Mouse (Mus musculus) left cerebral cortex, adult 11 months (tissue): ENCODE results near the gene Acsl5.

Experiments
- DNase-seq: peaks from one replicate; pipeline ENCODE4 v3.0.0; 2022; ENCODE audit warnings: low spot score

The Acsl5 gene

DNA sequence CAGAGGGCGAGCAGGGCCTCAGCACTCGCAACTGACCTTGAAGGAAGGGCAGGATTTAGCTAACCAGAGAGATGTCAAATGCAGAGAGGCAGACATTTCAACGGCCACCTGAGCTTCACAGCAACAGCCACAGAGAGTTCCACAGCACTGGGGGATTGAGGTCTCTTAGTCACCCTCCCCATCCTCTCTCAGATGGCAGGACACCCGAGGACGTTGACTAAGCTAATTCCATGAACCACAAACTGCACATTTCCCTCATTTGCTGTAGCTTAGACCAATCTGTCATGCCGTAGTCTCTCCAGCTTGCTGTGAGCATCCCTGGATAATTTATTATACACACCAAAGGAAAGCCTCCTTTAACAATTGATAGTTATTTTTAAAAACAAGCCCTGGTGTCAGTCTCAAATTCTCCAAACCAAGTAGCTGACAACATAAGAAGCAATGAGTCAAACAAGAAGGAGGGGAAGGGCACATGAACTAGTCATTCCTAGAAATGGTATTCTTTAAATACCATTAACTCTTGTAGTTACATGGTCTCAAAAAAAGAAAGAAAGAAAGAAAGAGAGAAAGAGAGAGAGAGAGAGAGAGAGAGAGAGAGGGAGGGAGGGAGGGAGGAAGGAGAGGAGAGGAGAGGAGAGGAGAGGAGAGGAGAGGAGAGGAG is 11.8 kb upstream of the Acsl5 start:
- no peak for DNase-seq

DNA sequence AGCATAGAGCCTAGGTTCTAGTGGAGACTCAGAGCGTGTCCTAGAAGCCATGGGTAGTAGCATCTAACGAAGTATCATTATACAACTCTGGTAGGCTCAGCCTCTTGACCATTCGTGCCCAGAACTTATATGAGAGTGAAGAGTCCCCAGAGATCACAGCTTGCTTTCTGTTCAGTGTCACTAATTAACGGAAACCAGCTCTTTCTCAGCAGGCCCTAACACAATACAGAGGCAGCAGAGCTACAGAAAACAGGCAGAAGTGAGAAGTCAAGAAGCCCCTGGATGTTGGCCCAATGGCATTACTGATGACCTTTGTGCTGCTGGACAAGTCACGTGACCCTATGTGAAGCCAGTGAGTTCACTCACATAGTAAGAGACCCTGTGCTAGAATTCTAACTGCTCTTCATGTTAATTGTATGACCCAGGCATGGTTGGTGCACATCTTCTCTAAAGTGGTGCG is 10.5 kb upstream of the Acsl5 start, which contains the start of gene Gucy2g:
Gene Gucy2g, minus strand, starts transcription at position 51 of the 460 bp plus-strand sequence.
- no peak for DNase-seq

DNA sequence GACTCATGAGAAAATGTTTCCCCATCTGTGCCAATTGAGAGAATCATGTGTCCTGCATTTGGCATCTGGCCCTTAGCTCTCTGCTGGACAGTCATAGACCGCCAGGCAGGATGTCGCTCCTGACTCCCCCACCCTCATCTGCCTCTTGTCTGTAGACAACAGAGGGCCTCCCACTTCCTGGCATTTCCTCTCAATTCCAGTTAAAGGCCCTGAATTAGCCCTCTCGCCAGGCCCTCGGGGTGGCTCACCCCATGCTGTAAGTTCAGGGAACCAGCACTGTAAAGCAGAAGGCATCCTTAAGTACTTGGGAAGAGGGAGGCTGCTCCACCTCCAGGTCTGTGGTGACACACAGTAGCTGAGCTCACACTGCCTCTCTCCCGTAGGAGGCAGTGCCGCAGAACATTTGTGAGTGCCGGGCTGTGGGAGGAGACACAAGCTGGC is 6.9 kb upstream of the Acsl5 start:
- peak; percentile 51 for DNase-seq

DNA sequence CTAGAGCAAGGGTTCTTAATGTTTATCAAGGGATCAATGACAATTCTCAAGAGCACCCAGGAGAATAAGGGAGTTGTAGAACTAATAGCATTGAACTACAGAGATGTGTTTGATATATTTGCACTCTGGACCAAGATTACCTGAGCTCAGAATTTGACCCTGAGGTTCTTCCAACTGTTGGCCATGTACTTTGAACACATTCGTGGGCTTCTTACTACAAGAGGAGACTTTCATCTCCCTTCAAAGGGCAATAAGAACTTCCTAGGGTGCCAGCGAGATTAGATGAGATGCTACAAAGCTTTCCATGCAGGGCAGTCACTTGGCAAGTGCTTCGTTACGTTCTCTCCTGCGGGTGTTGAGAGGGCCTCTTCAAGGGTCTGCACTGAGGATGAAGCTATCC is 4.2 kb upstream of the Acsl5 start:
- no peak for DNase-seq

DNA sequence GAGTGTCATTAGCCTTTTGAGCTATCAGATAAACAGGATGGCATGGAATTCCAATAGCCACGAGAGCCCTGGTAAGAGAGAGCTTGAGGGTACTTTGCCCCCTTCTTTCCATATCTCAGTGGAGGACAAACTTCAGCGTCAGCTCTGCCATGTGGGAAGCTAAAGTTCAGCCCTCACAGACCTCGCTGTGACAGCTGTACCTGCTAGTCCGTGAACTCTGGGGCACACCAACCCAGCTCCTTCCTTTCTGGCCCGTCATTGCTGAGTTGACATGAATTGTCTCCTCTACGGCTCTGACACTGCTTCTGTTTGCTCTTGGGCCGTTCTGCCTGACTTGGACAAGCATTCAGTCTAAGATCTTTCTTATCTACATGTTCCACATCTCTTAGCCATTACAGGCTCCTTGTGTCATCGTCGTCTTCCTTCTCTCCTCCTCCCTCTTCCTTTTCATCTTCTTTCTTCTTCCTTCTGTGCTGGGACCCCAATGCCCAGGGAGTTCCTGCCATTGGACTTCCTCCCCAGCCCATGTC is 3.7 kb upstream of the Acsl5 start:
- no peak for DNase-seq

DNA sequence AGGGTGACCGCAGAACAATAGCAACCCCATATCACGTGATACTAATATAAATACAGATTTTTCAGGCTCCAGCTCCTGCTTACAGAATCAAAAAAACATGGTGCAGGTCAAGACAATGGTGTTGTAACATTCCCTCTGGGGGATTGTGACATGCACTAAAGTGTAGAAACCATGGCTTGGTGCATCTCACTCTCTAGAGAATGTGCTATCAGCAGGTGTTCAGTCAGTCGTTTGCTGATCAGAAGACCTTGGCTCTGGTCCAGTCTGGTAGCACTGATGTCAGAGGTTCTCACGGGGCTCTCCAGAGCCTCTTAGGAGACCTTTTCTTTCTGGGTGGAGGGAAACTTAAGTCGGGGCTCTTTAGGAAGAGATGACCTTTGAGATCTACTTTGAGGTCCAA is 1.3 kb upstream of the Acsl5 start:
- no peak for DNase-seq

DNA sequence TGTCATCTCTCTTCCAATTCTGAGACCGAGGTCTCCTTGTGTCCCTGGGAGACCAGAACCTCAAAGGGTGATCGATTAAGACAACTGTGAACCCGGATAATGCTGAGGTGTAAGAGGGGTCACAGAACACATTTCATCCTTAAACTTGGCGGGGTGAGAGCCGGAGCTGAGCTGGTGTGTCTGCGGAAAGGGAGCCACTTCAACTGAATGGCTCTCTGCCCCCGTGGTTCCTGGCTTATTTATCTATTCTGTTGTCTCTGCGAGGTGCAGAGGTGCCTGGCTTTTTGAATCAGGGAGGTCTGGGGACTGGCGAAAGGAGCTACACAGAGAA is 1.5 kb downstream of the Acsl5 start:
- no peak for DNase-seq

DNA sequence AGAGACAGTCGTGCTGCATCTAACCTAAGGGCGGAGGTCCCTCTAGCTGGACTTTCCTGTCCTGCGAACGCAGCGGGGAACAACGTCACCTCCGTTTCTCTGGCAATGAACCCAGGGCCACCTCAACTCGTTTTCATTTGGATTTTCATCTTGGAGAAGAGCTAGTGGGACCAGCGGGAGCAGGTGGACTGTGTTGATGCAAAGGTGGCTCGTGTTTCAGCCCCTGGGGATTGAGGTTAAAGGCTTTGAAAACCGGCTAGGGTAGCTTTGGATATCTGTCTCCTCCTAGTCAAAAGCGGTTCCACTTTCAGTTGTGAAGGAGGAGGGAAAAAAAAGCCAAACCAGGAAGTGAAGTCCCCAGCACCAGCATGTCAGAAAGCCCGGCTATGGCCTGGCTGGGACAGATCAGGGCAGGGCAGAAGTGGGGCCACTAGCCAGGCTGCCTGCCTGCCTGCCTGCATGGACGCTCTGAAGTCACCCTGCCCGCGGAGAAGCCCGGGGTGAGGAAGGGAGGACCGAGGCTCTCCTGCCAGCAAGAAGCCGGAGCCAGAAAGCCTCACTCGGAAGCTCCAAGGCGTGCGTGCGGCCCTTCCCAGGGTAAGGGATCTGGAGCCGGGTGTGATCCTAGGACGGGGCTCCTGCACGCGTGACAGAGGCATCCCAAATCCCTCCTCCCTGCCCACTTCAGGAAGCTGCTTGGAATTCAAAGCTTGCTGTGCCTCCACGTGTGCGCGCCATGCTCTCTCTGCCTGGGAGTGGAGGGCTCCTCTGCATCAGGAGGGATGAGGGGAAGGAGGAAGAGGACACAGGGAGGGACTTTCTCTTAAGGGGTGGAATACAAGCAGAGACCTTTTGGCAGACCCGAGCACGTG is 2.1 kb downstream of the Acsl5 start:
- DNase-seq = peak; percentile 44

DNA sequence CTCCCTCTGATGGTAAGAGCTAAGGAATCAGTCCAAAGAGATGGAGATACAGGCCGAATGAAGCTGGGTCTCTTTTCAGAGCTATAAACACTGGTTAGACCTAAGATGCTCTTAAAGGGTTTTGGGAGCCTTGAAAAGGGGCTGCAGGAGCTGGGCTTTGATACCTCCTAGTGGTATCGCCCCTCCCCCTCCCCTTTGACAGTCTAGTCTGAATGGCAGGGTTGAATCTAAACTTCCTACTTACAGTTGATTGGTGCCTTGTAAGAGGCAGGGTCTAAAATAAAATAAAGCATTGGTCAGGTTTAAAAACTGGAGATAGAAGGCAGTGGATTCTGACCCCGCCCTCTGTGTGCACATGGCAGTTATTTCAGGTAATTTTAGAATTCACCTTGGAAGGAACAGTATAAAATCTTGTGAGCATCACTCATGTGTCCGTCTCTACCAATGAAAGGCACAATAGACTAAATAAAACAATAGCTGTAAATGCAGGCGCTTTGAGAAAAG is 2.8 kb downstream of the Acsl5 start:
- DNase-seq = no peak

DNA sequence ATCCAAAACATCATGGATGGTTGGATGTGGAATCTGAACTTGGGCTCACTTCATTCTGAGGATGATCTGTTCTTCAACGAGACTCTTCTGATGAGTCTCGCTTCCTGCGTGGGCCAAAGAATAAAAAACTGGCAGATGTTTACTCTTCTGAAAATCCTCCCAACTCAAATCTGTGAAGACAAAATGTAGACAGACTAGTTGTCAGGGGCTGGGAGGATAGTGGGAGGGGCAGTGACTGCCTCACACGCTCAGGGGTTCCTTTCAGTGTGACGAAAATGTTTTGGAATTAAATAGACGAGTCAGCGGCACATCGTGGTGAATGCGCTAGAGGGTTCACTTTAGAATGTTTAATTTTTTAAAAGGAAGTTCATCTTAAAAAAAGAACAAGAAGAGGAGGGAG is 4.4 kb downstream of the Acsl5 start:
- DNase-seq = peak; percentile 18

DNA sequence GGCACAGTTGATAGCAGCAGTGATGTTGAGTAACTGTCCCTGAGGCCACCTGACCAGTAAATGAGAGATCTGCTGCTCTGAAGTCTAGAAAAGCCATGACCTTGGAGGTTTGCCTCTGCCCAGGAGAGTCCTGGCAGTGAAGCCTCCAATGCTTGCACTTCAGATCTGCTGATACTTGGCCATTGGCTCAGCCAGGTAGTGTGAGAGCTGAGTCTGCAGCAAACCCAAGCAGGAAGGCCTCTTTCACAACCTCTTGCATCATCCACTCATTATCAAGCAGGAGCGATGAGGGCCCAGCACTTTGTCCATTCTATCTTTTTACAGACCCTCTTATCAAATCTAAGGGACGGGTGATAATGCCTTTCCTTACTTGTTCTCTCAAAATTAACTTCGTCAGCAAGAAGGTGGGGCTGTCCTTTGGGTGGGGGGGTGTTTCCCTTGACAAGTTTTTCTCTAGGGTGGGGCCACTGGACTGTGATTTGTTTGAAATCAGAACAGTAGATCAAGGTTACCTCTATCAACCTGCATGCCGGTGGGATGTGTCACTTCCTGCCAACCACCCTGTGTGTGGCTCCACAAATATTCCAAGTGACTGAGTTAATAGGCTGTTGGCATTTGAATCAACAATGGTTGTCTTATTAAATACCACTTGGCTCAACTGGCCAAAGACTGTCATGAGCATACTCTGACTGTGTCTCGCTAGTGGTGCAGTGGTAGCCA is 6.1 kb downstream of the Acsl5 start:
- DNase-seq = no peak

DNA sequence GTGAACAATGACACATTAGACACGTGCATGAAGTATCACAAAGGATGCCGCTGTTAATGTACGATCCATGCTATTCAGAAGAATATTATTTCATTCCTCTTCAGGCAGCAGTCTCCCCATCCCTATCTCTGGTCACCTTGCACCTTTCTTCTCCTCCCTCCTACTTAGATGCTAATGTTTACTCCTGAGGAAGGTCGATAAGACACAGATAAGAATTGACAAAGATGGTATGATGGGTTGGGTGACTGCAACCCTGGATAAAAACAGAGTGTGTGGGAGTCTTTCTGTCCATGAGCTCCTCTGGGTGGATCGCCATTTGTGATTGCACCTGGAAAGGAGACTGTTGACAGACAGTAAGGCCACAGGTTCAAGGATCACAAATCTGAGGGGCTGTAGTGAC is 6.8 kb downstream of the Acsl5 start:
- no peak for DNase-seq

DNA sequence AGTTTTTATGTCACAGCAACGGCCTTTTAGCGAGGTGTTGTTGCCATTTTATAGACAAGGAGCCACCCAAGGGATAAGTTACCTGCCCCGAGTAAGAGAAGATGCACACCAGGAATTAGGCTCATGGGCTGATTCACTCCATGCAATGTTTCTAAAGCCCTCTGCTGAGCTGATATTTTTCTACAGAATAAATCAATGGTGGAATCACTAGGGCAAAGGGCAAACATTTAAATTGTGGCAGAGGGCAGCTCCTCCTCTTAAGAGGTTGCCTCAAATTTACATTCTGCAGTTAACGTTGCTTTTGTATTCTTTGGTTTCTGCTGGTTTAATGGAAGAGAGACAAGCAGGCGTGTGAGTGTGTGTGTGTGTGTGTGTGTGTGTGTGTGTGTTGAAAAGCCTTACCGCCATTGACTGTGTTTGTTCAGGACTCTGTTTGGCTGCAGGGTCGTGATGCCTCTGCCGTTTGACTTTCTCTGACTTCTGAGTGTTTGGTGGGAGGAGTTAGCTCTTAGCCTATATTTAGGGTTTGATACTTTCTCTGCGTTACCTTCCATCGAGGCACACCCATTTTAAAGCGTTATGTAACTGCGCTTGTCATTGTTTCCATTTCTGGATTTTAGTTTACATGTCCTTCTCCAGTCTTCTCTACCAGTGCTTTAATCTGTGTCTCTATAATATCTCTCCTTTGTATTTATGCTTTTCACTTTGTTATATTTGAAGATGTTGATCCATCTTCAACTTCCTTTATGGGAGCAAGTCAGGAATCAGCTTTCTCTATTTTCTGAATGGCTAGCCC is 8.8 kb downstream of the Acsl5 start:
- no peak for DNase-seq

DNA sequence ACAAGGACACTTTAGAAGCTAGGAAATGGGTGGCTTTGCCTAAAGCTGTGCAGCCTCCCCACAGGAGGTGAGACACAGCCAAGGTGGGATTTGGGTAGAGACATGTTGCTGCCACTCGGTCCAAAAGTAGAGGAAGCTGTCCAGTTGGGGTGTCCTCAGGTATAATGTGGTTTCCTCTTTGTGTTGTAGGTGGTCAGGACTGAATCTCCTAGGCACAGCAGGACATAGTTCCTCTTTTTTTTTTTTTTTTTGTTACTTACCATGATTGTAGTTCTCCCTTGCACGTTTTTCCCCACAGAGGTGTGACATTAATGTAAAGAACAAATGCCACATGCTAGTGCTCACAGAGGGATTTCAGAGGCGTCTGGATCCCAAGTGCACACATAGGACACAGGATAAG is 13.5 kb downstream of the Acsl5 start:
- DNase-seq = no peak

DNA sequence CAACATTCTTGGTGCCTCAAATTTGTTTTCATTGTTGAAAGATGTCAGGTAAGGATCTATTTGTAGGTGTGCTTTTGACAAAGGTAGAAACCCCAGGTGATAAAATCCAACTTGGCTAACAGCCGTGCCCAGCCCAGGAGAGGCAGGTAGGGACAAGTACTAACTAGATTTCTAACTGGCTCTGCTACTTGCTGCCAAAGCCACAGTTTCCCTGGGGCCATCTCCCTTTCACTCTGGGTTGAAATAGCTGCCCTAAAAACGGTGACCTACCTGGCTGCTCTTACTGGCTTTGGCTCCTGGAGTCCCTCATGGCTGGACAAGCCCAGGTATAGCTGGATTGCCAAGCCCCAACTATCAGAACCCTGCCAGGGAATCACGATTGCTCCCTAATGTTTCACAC is 15.0 kb downstream of the Acsl5 start:
- DNase-seq = no peak

DNA sequence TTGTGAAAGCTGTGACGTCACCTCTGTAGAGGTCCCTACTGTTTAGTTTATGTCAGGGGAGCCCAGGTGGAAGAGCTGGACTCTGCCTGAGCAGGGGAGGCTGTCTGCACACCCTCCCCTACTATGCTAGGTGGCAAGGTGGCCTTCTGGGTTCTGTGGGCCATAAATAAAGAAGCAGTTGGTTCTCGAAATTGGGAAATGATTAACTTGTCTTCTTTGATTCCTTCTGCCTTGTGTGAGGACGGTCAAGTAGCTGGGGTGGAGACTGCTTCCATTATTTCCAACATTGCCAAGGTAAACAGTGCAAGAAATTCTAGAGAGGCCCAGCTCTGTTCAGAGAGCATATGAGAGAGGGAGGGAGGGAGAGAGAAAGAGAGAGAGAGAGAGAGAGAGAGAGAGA is 16.4 kb downstream of the Acsl5 start:
- no peak for DNase-seq

DNA sequence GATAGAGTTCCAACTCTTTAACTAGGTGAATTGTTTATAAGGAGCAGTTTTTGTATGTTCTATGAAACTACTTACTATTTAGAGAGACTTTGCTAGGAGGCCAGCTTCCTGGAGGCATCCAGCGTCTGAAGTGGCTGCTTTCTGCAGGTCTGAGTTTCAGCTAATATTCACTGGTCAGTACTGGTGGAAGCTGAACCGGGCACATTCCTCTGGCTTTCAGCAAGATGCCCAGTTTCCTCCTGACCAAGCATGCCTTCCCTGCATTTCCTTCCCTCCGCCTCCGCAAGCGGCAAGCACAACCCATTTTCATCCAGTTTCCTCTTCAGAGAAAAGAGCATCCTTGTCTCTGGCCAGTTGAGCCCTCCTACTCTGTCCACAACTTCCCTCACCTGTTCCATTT is 17.3 kb downstream of the Acsl5 start:
- DNase-seq = no peak

DNA sequence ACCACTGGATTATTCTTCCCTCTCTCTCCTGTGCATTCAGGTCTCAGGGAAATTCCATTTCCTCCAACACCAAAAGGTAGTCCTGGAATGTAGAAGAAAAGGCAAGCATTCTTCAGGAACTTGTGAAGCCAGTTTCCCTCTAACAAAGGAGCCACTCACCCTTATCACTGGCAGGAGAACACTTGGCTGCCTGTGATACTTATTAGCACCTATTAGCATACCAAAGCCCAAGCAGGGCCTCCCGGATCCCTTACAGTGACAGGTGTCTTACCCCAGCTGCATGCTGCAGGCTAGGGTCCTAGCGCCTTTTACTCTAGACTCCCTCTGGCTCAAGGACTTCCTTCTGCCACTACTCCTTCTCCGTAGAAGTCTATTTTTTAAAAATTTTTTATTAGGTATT is 19.7 kb downstream of the Acsl5 start:
- no peak for DNase-seq

DNA sequence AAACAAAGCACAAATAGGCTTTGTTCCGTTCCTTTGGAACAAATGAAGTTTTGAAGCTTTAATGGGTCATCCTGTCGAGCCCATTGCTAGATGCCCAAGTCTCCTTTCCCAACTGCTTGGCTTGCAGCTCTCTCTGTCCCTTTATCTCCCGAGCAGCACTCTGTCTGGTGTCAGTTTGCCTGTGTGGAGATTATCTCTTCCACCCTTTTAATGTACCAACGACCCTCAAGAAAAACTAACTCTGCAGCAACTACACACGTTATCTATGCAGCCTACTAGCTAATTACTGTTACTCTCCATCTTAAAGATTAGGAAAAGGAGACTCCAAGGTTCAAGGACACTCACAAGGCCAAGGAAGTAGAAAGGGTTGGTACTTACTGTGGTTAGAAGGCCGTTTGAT is 21.6 kb downstream of the Acsl5 start:
- no peak for DNase-seq

DNA sequence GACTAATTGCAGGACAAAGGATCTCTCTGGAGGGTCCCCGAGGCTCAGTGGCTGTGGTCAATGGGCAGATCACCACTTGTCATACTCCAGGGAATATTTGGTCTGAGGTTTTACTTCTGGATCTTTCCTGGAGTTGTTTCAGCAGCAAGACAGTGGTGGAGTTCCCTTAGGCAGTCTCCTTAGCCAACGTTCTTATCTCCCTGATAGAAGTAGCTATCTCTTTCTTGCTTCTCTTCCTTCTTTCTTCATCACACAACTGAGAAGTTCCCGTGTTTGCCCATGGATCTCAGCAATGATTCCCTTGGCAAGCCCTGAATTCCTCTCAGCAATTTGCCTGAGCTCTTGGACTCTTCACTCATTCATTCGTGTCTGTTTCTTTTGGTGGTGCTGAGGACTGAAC is 24.4 kb downstream of the Acsl5 start:
- no peak for DNase-seq

DNA sequence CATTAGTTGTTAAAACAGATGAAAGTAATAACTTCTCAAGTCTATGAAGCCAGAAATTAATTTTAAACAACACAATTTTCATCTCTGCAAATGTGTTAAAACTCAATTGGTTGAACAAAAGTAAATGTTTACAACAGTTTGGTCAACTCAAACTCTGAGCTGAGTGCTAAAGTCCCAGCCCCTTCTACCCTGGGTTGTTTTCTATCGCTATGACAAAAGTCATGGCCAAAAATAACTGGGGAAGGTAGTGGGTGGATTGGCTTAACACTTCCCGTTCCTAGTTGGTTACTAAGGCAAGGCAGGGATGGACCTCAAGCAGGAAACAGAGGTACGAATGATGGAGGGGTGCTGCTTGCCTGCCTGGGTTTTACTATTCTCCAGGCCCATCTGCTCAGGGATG is 25.0 kb downstream of the Acsl5 start:
- DNase-seq = no peak

DNA sequence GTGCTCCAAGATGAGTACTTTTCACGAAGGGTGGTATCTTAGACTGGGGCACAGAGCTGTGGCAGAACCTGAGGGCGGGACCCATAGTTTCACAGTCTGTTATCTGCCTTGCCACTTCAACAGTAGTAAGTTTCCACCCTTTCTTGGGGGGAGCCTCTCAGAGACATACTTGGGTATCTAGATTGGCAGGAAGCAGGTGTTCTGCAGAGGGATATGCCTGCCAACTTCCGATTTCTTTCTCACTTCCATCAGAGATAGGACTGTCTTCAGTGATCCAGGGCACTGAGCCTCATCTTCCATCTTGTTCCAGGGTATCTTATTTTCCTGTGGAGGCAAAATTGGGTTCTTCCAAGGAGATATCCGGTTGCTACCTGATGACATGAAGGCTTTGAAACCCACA is 32.4 kb downstream of the Acsl5 start:
- no peak for DNase-seq
